Mouse (Mus musculus) ES-Bruce4 (cell line): ENCODE measurements at regions not wholly inside any gene's neighbourhood (a gene's known extent, or its start where the extent isn't known, plus 50 kb on each side); places are given as distances from the start of the nearest gene placed in this dataset.

Experiments
- EP300 ChIP-seq: IDR thresholded peaks from 2 replicates; pipeline ENCODE4 v1.6.1; 2011; ENCODE audit warnings: low read depth, low read length; ENCODE audit not compliant: insufficient read depth
- POLR2A ChIP-seq: IDR thresholded peaks from one replicate; pipeline ENCODE4 v1.8.1; 2011; ENCODE audit warnings: low read length; ENCODE audit not compliant: insufficient read depth

- TF ChIP-seq POLR2A (no peak), EP300 (no peak)
Observed at GRCm38 (mm10) chr13:44538238-44538637, 191.0 kb upstream of the Jarid2 start.
